Mouse (Mus musculus) right cerebral cortex, postnatal 10 days (tissue): ENCODE results near the gene Stk24.
A peak's percentile ranks its signal among the peaks of the same experiment; 100 is the strongest.

ENCODE experiments used
- DNase-seq, 2 experiments: peaks; one replicate each; pipeline ENCODE4 v3.0.0; 2021; ENCODE audit warnings: low spot score in 2 of 2

The Stk24 gene

GRCm38 (mm10) chr14:121314934-121315333 is 64.9 kb downstream of the Stk24 start:
- DNase-seq, result peak in 1 of 2 experiments; percentile 45

- no peak for DNase-seq
Observed at GRCm38 (mm10) chr14:121313283-121313682, 66.5 kb downstream of the Stk24 start.

GRCm38 (mm10) chr14:121311083-121311482 is 68.7 kb downstream of the Stk24 start:
- no peak for DNase-seq

- no peak for DNase-seq
Observed at GRCm38 (mm10) chr14:121310325-121311080, 69.3 kb downstream of the Stk24 start.

GRCm38 (mm10) chr14:121309909-121310308 is 69.9 kb downstream of the Stk24 start:
- no peak for DNase-seq

- DNase-seq, result no peak
Observed at GRCm38 (mm10) chr14:121305316-121306064, 74.3 kb downstream of the Stk24 start.

DNA sequence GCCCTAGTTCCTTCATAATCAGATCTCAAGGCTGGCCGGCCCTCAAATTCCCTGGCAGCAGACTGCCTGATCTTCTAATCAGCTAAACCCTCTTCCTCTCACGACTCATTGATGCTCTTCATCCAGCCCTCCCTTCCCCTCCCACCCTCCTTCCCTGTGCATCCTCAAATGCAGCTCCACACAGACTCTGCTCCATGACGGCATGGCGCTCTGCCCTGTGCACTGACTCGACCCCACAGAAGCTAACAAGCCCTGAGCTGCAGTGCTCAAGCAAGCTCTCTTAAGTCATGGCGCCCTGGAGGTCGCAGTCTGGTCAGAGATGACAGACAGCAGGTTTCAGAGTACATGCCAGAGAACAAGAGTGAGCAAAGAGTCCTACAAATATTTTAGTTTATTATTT is 75.3 kb downstream of the Stk24 start:
- no peak for DNase-seq

DNA sequence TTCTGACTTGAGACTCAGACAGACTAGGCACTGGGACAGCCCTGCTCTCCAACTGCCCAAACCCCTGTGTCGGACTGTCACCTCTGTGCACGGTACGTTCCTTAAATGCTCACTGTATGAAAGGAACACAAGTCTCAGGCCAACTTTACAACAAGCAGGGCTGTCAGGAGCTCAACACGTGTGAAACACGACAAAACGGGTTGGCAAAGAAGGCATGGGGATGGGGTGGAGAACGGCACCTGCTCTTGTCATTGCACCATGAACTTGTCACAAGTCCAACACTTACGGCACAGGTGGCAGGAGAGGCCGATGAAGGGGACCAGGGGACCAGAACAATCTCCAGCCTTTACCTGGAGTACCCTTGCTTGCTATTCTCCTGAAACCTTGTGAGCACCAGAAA is 80.7 kb downstream of the Stk24 start:
- no peak for DNase-seq

DNA sequence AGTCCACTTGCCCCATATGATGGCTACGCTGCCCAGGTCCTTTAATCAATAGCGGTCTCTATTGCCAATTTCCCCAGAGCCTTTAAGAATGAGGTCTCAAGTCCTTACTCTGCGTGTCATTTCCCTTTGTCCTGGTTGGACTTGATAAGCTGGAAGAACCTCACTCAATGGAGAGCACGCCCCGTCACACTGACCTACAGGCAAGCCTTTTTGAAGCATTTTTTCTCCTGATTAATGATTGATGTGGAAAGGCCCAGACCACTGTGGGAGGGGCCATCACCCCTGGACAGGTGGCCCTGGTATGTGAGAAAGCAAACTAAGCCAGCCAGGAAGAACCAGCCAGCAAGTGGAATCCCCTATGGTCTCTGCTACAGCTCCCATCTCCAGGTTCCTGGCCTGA is 81.3 kb downstream of the Stk24 start:
- no peak for DNase-seq

DNA sequence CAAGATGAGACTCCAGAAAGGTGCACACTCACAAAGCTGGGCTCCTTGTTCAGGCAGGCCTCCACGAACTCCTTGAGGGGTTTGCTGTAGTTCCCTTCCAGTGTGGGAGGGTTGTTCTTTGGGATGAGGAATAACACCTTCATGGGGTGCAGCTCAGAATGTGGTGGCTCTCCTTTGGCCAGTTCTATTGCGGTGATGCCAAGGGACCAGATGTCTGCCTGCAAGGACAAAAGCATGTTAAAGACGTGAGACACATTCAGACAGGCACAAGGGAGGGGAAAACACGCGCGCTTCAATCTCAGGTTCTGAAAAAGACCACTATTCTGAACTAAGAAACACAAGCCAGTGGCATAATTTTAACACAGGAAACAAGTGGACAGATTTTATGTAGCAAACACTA is 82.7 kb downstream of the Stk24 start:
- no peak for DNase-seq

DNA sequence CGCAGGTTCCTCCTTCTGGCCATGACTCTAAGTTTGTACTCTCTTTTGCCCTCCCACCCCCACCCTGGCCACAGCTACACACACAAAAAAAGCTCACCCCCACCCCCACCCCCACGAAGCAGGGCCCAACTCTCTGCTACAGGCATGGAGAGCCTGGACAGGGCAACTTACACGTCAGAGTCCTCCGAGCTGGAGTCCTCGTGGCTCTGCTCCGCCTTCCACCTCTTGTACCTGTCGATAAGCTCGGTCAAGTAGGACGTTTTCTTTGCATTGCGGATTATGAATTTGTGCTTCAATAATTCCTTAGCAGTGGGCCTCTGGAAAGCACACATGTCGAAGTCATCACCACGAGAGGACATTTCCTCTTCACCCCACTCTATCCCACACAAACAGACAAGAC is 85.3 kb downstream of the Stk24 start:
- no peak for DNase-seq

DNA sequence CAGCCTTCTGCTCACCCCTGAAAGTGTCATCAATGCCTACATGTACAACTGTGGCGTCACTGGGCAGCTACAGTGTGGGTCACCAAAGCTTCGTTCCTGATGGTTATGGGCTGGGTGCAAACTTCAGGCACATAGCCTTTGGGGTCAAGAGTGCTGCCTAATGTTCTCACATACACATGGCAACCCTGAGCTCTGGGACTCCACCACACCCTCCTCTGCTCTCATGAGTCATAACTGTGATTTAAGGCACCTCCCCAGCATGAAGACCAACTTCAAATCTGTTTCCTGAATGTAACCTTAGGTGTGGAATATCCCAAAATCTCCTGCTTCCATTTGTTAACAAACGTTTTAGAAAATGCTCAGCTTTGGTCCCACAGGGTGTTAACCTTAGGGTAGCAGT is 87.4 kb downstream of the Stk24 start:
- no peak for DNase-seq

DNA sequence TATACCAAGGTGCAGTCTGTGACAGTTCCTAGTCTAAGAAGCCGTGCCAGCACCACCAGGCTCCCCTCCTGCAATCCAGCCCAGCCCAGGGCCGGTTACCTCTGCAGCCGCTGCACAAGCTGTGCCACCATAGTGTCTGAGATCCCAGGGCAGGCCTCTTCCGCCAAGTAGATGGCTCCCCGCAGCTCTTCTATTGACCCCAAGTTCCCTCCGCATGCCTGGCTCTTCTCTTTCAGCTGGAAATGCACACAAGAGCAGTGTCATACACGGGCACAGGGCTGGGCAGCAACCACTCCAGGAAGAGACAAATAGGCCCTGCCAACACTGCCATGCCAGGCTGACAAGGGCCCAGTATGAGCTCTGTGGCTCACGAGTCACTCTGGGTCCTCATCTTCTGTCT is 87.9 kb downstream of the Stk24 start:
- no peak for DNase-seq

DNA sequence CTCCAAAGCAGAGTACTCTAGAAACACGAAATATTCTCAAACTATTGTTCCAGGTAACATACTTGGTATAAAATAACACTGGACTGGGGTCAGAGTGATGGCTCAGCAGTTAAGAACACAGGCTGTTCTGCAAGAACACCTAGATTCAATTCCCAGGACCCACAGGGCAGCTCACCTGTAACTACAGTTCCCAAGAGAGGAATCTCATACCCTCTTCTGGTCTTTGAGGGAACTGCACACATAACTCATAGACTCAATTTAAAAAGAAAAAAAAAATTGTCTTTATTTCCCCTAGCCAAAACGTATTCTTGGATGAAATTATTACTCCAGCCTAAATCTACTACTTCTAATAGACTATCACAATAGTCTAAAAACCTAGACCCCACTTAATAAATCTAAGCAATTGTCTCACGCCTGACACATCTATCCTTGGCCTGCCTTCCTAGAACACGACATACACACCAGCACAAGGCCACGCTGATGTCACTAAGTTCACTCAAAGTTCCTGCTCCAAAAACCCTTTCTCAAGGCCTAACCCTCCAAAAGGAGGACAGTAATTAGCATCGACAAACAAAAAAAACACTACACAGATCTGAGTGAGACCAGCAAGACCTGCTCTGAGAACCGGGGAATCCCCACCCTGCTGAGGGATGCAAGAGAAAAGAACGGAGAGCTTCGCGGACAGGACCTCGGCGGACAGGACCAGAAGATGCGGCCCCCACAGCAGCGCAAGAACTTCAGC is 94.3 kb downstream of the Stk24 start:
- DNase-seq, result no peak

GRCm38 (mm10) chr14:121281336-121281710 is 98.5 kb downstream of the Stk24 start:
- no peak for DNase-seq

GRCm38 (mm10) chr14:121280601-121281335 is 99.0 kb downstream of the Stk24 start:
- no peak for DNase-seq

DNA sequence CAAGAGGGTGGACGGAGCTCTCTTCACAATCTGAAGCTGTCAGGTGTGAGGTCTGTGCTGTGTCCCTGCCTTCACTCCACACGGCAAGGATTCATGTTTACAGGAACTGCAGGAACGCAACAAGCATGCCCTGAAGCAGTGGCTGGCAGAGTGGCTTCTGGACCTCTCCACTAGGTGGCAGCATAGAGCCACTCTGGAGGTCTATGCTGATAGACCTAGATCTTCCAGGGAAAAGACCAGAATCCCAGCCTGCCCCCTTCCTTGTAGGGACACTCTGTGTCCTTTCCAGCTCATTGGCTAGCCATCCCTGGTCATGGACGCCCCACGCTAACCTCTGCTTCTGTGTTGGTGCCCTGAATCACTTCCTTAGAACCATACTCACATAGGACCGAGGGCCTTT is 100.7 kb downstream of the Stk24 start:
- DNase-seq, result peak; percentile 85 to 91

DNA sequence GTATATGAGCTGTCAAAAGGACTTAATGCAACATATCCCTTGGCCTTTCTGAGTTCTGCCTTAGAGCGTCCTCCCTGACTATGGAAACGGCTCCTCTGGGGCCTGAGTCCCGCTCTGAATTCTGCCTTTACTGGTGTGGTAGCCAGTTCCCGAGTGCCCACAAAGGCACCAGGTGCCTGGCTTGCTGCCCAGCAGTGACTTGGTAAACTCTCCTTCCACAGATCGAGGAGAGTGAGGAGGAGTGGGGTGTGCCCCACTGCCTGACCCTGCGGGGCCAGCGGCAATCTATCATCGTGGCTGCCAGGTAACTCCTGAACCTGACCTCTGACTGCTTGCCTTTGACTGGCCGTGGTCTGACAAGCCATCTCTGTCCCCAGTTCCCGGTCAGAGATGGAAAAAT is 103.8 kb downstream of the Stk24 start:
- no peak for DNase-seq

DNA sequence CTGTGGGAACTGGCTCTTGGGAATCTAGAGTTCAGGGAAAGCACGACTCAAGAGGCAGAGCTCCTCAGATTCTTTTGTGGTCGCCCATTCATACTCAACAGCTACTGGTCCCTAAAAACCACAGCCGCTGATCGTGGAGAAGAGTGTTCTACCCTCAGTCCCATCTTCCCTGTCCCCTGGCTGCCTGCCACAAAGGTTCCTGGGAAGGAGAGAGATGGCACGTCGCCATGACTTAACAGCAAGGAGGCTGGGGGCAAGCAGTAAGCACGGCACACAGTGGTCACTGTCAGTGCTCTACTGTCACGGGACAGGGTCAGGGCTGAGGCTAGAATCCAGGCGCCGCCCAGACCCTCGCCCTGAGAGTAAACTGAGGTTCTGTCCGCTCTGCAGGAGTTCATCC is 104.8 kb downstream of the Stk24 start:
- peak in 1 of 2 experiments; percentile 47 for DNase-seq

- DNase-seq, result peak in 1 of 2 experiments; percentile 52
Observed at GRCm38 (mm10) chr14:121270490-121270889, 109.3 kb downstream of the Stk24 start.

DNA sequence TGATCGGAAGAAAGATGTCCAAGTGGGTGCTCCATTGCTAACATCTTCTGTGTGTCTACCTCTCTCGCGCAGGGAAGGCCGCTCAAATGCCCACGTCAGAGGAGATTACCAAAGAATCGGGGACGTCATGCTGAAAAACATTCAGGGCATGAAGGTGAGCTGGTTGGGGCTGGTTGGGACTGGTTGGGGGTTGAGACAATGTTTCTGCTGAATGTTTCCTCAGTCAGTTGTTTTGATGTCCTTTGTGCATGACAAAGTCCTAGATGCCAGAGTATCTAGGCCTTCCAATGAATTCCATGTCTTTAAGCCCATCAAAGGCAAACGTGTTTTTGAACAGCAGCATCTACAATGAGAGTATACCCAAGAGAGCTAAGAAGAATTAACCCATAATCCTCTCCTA is 112.0 kb downstream of the Stk24 start:
- DNase-seq, result no peak

GRCm38 (mm10) chr14:121264453-121264852 is 115.4 kb downstream of the Stk24 start:
- no peak for DNase-seq
